Mouse (Mus musculus): ENCODE measurements around the gene Cacna1c. TPM values are rescaled to one million over a fixed set of nuclear protein-coding genes. Genes with fewer than 3 reads are reported as not detected.

Gene Cacna1c
- polyA plus RNA-seq, 1 experiment from 2014 or later = 3.2 TPM

DNA sequence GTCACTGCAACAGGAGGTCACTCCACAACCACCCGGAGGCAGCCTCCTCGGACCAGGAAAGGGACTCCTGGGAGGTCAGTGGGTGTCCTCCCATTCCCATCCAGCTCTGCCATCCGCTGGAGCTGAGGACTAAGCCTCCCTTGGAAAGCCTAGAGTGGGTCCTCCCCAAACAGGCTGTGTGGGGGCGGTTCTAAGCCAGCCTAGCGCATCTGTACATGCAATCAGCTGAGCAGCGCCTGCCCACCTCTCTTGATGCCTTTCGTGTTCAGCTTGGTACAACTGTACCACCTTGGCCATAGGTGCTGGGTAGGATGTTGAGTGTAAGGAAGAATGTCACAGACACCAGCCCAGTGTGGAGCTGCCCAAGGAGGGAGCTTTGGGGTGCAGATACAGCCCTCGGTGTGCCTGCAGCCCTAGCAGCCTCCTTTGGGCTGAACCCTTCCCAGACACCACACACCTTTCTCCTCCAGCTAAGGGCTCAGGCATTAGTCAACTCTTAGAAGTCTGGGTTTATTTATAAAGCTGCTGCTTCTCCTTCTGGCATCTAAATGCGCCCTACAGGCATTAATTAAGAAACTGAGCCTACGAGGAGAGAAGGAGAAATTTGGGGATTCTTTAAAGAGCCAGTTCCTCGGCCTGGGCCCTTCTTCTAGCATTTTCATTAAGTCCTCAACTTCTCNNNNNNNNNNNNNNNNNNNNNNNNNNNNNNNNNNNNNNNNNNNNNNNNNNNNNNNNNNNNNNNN is 32.8 kb upstream of the Cacna1c start:
- WGBS = 83% methylated on average over 11 of the region's 11 CpGs
- no peaks in the 10 kb centered on the region for H3K9me3 ChIP-seq (replicated peaks; ENCODE audit: control insufficient read depth, low read length)
- no peaks in the 10 kb centered on the region for H3K27me3 ChIP-seq (replicated peaks; ENCODE audit: control insufficient read depth, insufficient read depth, low read length)
- no peaks in the 10 kb centered on the region for H3K36me3 ChIP-seq (ENCODE audit: control insufficient read depth, insufficient read depth, low read length)
- no peak overlapping the region for H3K9ac ChIP-seq (ENCODE audit: low read length)
- H3K4me3 ChIP-seq (ENCODE audit: low read depth, low read length) = no peak overlapping the region
- no peak overlapping the region for H3K4me2 ChIP-seq (ENCODE audit: low read length)
- H3K4me1 ChIP-seq (ENCODE audit: control insufficient read depth, insufficient read depth, low read length) = 0 out of 2 replicates have a peak, but pooled peaks cover 4% of the 10 kb centered on the region
- no peak overlapping the region for H3K27ac ChIP-seq (ENCODE audit: low read depth, low read length)
- DNase-seq (ENCODE audit: low spot score) (no peak), ATAC-seq (no peak)

DNA sequence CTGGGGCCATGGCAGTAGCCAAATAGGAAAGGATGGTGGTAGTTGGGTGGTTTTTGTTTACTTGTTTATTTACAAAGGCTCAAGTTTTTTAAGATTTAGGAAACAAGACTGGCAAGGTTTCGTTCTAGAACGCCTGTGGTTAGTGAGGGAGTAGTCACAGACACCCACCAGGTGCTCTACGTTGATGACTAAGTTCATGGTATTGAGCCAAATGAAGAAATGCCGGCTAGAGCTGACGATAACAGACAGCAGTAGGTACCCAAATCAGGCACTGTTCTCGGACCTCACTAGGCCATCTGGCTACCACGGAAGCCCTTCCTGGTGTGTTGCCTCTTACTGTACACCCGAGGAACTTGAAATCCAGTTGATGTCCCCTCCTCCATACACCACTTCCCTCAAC is 30.8 kb upstream of the Cacna1c start:
- H3K27ac ChIP-seq (ENCODE audit: low read depth, low read length) = no peak overlapping the region
- no peak overlapping the region for H3K4me3 ChIP-seq (ENCODE audit: low read depth, low read length)
- H3K27me3 ChIP-seq (replicated peaks; ENCODE audit: control insufficient read depth, insufficient read depth, low read length) = no peaks in the 10 kb centered on the region
- WGBS = 94% methylated on average over 8 of the region's 8 CpGs
- H3K9me3 ChIP-seq (replicated peaks; ENCODE audit: control insufficient read depth, low read length) = no peaks in the 10 kb centered on the region
- 0 out of 2 replicates have a peak, but pooled peaks cover 4% of the 10 kb centered on the region for H3K4me1 ChIP-seq (ENCODE audit: control insufficient read depth, insufficient read depth, low read length)
- ATAC-seq (no peak), DNase-seq (ENCODE audit: low spot score) (no peak)
- H3K9ac ChIP-seq (ENCODE audit: low read length) = no peak overlapping the region
- H3K36me3 ChIP-seq (ENCODE audit: control insufficient read depth, insufficient read depth, low read length) = peaks cover under 1% of the 10 kb centered on the region; the same call in 1 of the 2 replicates
- H3K4me2 ChIP-seq (ENCODE audit: low read length) = no peak overlapping the region

DNA sequence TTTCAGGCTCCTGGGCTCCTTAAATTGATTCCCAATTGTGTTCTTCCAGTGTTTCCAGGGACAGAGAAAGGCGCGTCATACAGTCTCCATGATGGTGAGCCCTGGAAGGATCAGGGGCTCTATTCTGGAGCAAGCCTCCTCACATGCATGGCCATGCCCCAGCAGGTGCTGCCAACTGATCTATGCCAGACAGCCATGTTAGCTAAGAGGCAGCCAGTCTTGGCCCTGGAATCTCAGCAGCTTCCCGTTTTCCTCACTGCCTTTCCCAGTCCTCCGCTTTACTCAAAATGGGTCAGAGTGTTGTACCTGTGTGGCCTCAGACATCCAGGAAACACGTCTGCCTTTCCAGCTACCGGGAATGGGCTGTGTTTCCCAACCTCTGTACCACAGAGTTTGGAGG is 29.5 kb upstream of the Cacna1c start:
- Histone ChIP-seq H3K4me1 (ENCODE audit: control insufficient read depth, insufficient read depth, low read length) (0 out of 2 replicates have a peak, but pooled peaks cover 4% of the 10 kb centered on the region), H3K27me3 (replicated peaks; ENCODE audit: control insufficient read depth, insufficient read depth, low read length) (no peaks in the 10 kb centered on the region), H3K9ac (ENCODE audit: low read length) (no peak overlapping the region), H3K27ac (ENCODE audit: low read depth, low read length) (no peak overlapping the region), H3K9me3 (replicated peaks; ENCODE audit: control insufficient read depth, low read length) (no peaks in the 10 kb centered on the region), H3K4me3 (ENCODE audit: low read depth, low read length) (no peak overlapping the region), H3K4me2 (ENCODE audit: low read length) (no peak overlapping the region), H3K36me3 (ENCODE audit: control insufficient read depth, insufficient read depth, low read length) (peaks cover 10% of the 10 kb centered on the region; the same call in 1 of the 2 replicates)
- no peak for ATAC-seq
- WGBS = 89% methylated on average over 6 of the region's 6 CpGs
- no peak for DNase-seq (ENCODE audit: low spot score)

DNA sequence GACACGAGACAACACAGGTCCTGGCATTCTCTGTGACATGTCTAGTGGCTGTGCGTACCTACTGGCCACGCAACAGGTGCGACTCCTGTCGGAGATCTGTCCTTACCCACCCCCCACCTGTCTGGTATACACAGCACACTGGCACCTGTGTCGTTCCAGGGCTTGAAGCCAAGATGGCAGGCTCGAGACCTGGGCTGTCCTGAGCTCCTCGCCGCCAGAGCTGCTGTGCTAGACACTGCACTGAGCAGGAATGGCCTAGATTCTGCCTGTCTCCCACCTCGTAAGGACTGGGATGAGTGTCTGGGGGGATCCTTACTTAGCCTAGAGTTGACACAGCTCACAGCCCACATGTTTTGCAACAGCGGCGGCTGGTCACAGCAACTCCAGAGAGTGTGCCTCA is 29.0 kb upstream of the Cacna1c start:
- H3K9me3 ChIP-seq (replicated peaks; ENCODE audit: control insufficient read depth, low read length) = no peaks in the 10 kb centered on the region
- no peak for DNase-seq (ENCODE audit: low spot score)
- WGBS = 76% methylated on average over 12 of the region's 12 CpGs
- H3K4me2 ChIP-seq (ENCODE audit: low read length) = no peak overlapping the region
- 0 out of 2 replicates have a peak, but pooled peaks cover 4% of the 10 kb centered on the region for H3K4me1 ChIP-seq (ENCODE audit: control insufficient read depth, insufficient read depth, low read length)
- peak; percentile 40; the same call in 1 of the 2 replicates for ATAC-seq
- no peak overlapping the region for H3K9ac ChIP-seq (ENCODE audit: low read length)
- no peaks in the 10 kb centered on the region for H3K27me3 ChIP-seq (replicated peaks; ENCODE audit: control insufficient read depth, insufficient read depth, low read length)
- H3K36me3 ChIP-seq (ENCODE audit: control insufficient read depth, insufficient read depth, low read length) = peaks cover 10% of the 10 kb centered on the region; the same call in 1 of the 2 replicates
- no peak overlapping the region for H3K4me3 ChIP-seq (ENCODE audit: low read depth, low read length)
- no peak overlapping the region; the same call in 1 of the 2 replicates for H3K27ac ChIP-seq (ENCODE audit: low read depth, low read length)

DNA sequence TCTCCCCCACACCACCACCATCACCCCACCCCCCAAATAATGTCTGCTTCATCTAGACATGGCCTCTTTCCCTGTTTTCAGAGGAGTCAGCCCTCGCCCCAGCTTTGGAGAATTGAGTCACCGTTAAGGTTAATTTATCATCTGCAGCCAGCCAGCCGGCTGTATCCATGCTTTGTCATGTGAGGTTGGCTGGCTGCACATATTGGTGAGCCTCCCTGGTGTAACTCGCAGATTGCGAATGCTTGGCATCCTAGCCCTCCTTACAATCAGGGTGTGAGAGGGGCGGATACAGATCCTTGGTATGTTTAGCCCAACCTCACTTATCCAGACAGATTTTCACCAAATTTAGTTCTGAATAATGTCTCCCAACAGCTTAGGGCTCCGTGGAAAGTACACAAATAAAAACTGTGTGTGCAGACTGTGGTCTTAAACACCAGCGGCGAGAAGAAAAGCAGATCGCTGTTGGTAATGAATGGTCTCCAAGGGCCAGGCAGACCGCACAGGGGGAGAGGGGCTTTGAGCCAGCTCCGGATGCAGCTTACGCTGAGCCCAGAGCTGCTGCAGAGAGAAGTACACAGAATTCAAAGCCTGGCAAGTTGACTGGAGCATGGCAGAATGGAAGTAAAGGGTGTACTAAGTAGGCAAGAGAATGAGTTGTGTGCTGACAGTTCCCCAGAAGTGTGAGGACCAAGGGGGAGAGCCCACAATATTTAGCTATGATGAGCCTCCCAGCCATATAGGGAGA is 28.4 kb upstream of the Cacna1c start:
- no peaks in the 10 kb centered on the region for H3K27me3 ChIP-seq (replicated peaks; ENCODE audit: control insufficient read depth, insufficient read depth, low read length)
- peak; percentile 68 for DNase-seq (ENCODE audit: low spot score)
- H3K4me3 ChIP-seq (ENCODE audit: low read depth, low read length) = no peak overlapping the region
- peak overlapping the region; percentile 21; the same call in 1 of the 2 replicates for H3K4me2 ChIP-seq (ENCODE audit: low read length)
- H3K4me1 ChIP-seq (ENCODE audit: control insufficient read depth, insufficient read depth, low read length) = 0 out of 2 replicates have a peak, but pooled peaks cover 4% of the 10 kb centered on the region
- peak; percentile 41; the same call in 1 of the 2 replicates for ATAC-seq
- 39% methylated on average over 13 of the region's 13 CpGs for WGBS
- H3K9ac ChIP-seq (ENCODE audit: low read length) = no peak overlapping the region
- peaks cover 10% of the 10 kb centered on the region; the same call in 1 of the 2 replicates for H3K36me3 ChIP-seq (ENCODE audit: control insufficient read depth, insufficient read depth, low read length)
- H3K27ac ChIP-seq (ENCODE audit: low read depth, low read length) = no peak overlapping the region; the same call in 1 of the 2 replicates
- H3K9me3 ChIP-seq (replicated peaks; ENCODE audit: control insufficient read depth, low read length) = no peaks in the 10 kb centered on the region

DNA sequence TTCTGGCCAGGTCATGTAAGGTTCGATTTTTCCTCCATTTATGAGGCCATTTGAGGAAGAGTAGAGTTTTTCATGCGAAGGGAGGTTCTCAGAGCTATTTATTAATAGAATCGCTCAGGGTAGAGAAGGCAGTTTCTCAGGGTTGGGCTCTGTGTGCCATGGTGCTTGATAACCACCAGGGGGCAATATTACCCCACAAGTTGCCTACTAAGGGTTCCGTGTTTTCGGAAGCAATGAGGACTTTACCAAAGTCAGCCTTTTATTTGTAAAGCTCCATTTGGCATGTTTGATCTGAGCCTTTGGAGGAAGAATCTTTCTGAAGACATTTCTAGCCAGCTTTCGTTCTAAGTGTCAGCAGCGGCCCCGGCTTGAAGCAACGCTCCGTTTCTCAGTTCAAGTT is 24.1 kb upstream of the Cacna1c start:
- Histone ChIP-seq H3K36me3 (ENCODE audit: control insufficient read depth, insufficient read depth, low read length) (peaks cover 35% of the 10 kb centered on the region), H3K4me3 (ENCODE audit: low read depth, low read length) (no peak overlapping the region), H3K4me1 (ENCODE audit: control insufficient read depth, insufficient read depth, low read length) (0 out of 2 replicates have a peak, but pooled peaks cover 4% of the 10 kb centered on the region), H3K27me3 (replicated peaks; ENCODE audit: control insufficient read depth, insufficient read depth, low read length) (no peaks in the 10 kb centered on the region), H3K9ac (ENCODE audit: low read length) (no peak overlapping the region), H3K27ac (ENCODE audit: low read depth, low read length) (no peak overlapping the region), H3K4me2 (ENCODE audit: low read length) (no peak overlapping the region), H3K9me3 (replicated peaks; ENCODE audit: control insufficient read depth, low read length) (no peaks in the 10 kb centered on the region)
- 52% methylated on average over 10 of the region's 10 CpGs for WGBS
- ATAC-seq (peak; percentile 76; the same call in 1 of the 2 replicates), DNase-seq (ENCODE audit: low spot score) (peak; percentile 83)

DNA sequence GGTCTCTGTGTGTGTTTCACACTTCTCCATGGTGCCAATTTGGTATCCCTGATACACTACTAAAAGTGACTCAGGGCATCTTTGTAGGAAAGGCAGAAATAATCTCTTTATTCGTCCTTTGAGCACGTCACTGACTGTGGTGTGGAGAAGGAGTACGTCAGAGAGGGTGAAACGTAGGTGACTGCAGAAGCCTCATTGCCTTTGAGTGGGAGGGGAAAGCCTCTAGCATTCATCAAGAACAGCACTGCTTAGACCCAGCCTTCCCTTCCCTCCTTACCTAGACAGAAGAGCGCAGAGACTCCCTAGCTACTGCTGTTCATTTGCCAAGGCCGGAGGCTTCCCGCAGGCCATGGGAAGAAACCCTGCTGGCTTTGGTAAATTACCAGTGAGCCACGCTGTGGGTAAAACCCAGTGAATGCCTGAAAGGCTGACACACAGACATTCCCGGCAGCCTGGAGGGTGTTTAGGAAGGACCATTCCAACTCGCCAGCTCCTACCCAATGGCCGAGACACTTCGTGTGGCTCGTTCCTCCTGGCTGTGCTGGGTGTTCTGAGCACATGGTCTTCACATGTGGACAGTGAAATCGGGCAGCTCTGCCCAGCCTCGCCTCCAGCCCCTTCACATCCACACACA is 23.1 kb upstream of the Cacna1c start:
- no peak overlapping the region for H3K4me2 ChIP-seq (ENCODE audit: low read length)
- H3K4me1 ChIP-seq (ENCODE audit: control insufficient read depth, insufficient read depth, low read length) = no peaks in the 10 kb centered on the region
- no peak overlapping the region for H3K4me3 ChIP-seq (ENCODE audit: low read depth, low read length)
- H3K27ac ChIP-seq (ENCODE audit: low read depth, low read length) = no peak overlapping the region
- no peak overlapping the region for H3K9ac ChIP-seq (ENCODE audit: low read length)
- no peak for DNase-seq (ENCODE audit: low spot score)
- no peaks in the 10 kb centered on the region for H3K27me3 ChIP-seq (replicated peaks; ENCODE audit: control insufficient read depth, insufficient read depth, low read length)
- ATAC-seq = no peak
- WGBS = 73% methylated on average over 15 of the region's 15 CpGs
- H3K9me3 ChIP-seq (replicated peaks; ENCODE audit: control insufficient read depth, low read length) = no peaks in the 10 kb centered on the region
- peaks cover 45% of the 10 kb centered on the region for H3K36me3 ChIP-seq (ENCODE audit: control insufficient read depth, insufficient read depth, low read length)

DNA sequence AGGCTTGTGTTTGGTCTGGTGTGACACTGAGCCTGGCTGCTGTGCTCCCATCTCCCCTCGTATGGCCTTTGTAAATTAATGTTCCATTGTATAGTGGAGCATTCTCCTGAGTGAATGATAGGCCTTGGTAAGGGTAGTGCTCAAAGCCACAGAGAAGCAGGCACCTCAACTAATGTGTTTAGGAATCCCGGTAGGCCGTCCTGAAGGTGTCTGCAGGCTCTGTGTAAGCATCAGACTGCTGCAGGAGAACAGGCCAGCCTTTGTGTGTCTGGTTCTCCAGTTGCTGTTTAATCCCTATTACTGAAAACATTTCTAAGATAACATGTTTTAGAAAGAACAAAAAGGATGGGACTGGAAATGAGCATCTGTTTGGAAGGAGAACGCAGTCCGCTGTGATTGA is 22.4 kb upstream of the Cacna1c start:
- Histone ChIP-seq H3K27me3 (replicated peaks; ENCODE audit: control insufficient read depth, insufficient read depth, low read length) (no peaks in the 10 kb centered on the region), H3K9ac (ENCODE audit: low read length) (no peak overlapping the region), H3K4me3 (ENCODE audit: low read depth, low read length) (no peak overlapping the region), H3K4me2 (ENCODE audit: low read length) (no peak overlapping the region), H3K36me3 (ENCODE audit: control insufficient read depth, insufficient read depth, low read length) (peaks cover 50% of the 10 kb centered on the region), H3K27ac (ENCODE audit: low read depth, low read length) (no peak overlapping the region), H3K9me3 (replicated peaks; ENCODE audit: control insufficient read depth, low read length) (no peaks in the 10 kb centered on the region), H3K4me1 (ENCODE audit: control insufficient read depth, insufficient read depth, low read length) (no peaks in the 10 kb centered on the region)
- DNase-seq (ENCODE audit: low spot score) = no peak
- WGBS = 64% methylated on average over 5 of the region's 5 CpGs
- no peak for ATAC-seq

All from forebrain, embryonic 14.5 days (tissue).